Mouse (Mus musculus): ENCODE measurements around the gene Crybb2.

DNA sequence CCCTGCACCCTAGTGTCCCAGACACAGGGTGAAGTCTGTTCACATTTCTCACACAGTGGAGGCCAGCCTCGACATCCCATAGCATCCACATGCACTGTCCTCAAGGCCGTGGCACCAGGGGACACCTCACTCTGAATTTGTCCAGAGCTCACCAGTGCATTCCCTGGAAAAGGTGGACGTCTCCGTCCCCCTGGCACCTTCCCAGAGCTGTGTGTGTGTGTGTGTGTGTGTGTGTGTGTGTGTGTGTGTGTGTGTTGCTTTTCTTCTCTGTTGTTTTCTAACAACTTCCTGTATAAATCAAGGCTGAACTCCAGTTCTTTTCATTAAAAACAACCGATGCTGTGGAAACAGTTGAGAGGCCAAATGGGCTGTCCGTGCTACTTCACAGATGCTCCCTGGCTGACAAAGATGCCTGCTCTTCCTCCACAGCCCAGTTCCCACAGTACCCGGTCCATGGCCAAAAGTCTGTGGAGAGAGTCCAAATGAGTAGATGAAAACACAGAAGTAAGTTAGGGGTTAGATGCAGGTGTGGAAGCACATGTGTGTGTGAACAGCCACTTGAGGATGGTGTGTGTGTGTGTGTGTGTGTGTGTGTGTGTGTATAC lies 19.2 kb downstream of the Crybb2 start:
- TF ChIP-seq CTCF (IDR thresholded peaks at IDR 0.05) (no peak), EP300 (IDR thresholded peaks at IDR 0.05) (no peak)
